Mouse (Mus musculus): Measurements from ENCODE around the gene Zfpl1.

GRCm38 (mm10) chr19:6127760-6128341 is 43.1 kb upstream of the Zfpl1 start, which contains the start of gene Snx15:
- TF ChIP-seq CTCF (IDR thresholded peaks at IDR 0.05) (no peak), EP300 (IDR thresholded peaks at IDR 0.05; ENCODE audit: insufficient read depth, low read depth, low read length) (peak; percentile 56; the same call in 1 of the 2 replicates)

Measured in heart, adult 2 months (tissue).